30 mouse cellular contexts compared by ENCODE assay signal in genomic region chr1:73026157-73026556, GRCm38 (mm10). TPM values are rescaled to one million over a fixed set of nuclear protein-coding genes. Genes with fewer than 3 reads are reported as not detected.
DNase-seq lines count a peak whose midpoint lies in the region; ATAC-seq and TF ChIP-seq lines count a peak whose summit lies in the region.
"Had no signal": no experiment of that assay in that cellular context is flagged by ENCODE, and none has a peak within 500 bp of the region (broad histone marks: within the 10 kb centered on the region; RNA-seq: fewer than 3 reads in every experiment).

No protein-coding gene starts in this region.

- 68% methylated on average over 3 of the region's 3 CpGs for WGBS in liver, embryonic 11.5 days
- 60% methylated on average over 3 of the region's 3 CpGs for WGBS in liver, embryonic 15.5 days (ENCODE audit: insufficient replicate concordance)

- peak; percentile 53 for ATAC-seq in liver, embryonic 11.5 days (replicated peaks; ENCODE audit: low FRiP score)
- ATAC-seq in liver, embryonic 15.5 days (ENCODE audit: insufficient read depth), result peak; percentile 49; the same call in 1 of the 2 replicates
- ATAC-seq: forebrain, embryonic 14.5 days; forebrain, postnatal 0 days; Patski had no signal

- no peaks in the 10 kb centered on the region for H3K4me1 ChIP-seq in liver, embryonic 11.5 days (replicated peaks; ENCODE audit: control insufficient read depth, insufficient read depth, low read length)
- no peaks in the 10 kb centered on the region for H3K4me1 ChIP-seq in testis, adult 2 months (ENCODE audit: control insufficient read depth, insufficient read depth, low read length)
- H3K4me1 ChIP-seq in liver, embryonic 15.5 days (replicated peaks), result peaks cover 26% of the 10 kb centered on the region
- H3K4me1 ChIP-seq: embryonic facial prominence, embryonic 12.5 days; embryonic facial prominence, embryonic 15.5 days; heart, embryonic 15.5 days had no signal

- no peak overlapping the region for H3K9ac ChIP-seq in liver, embryonic 11.5 days (ENCODE audit: low read depth, low read length)
- H3K9ac ChIP-seq in liver, embryonic 15.5 days, result no peak overlapping the region
- H3K9ac ChIP-seq: embryonic facial prominence, embryonic 12.5 days; embryonic facial prominence, embryonic 15.5 days; forebrain, postnatal 0 days; heart, embryonic 12.5 days; heart, embryonic 15.5 days; hindbrain, embryonic 14.5 days had no signal

- H3K36me3 ChIP-seq in liver, embryonic 11.5 days (ENCODE audit: control insufficient read depth, insufficient read depth, low read length), result no peaks in the 10 kb centered on the region
- no peaks in the 10 kb centered on the region for H3K36me3 ChIP-seq in testis, adult 2 months (ENCODE audit: control insufficient read depth, insufficient read depth, low read length)
- H3K36me3 ChIP-seq in liver, embryonic 15.5 days (replicated peaks), result no peaks in the 10 kb centered on the region
- H3K36me3 ChIP-seq: embryonic facial prominence, embryonic 12.5 days; embryonic facial prominence, embryonic 15.5 days; G1E; heart, embryonic 12.5 days; heart, embryonic 15.5 days had no signal

- no peak for TF ChIP-seq CTCF in testis, adult 2 months (IDR thresholded peaks at IDR 0.05; ENCODE audit: control insufficient read depth, insufficient read depth, insufficient replicate concordance, low read depth, low read length)

- no peaks in the 10 kb centered on the region for H3K9me3 ChIP-seq in liver, embryonic 11.5 days (ENCODE audit: control insufficient read depth, low read length)
- H3K9me3 ChIP-seq in liver, embryonic 15.5 days (replicated peaks), result no peaks in the 10 kb centered on the region
- H3K9me3 ChIP-seq: embryonic facial prominence, embryonic 12.5 days; embryonic facial prominence, embryonic 15.5 days; G1E; heart, embryonic 12.5 days; heart, embryonic 15.5 days had no signal

- H3K4me3 ChIP-seq in liver, embryonic 11.5 days (ENCODE audit: low read depth, low read length), result no peak overlapping the region
- H3K4me3 ChIP-seq in testis, adult 2 months (ENCODE audit: control insufficient read depth, low read depth, low read length), result peak overlapping the region; percentile 73
- H3K4me3 ChIP-seq in liver, embryonic 15.5 days (replicated peaks), result no peak overlapping the region
- H3K4me3 ChIP-seq: embryonic facial prominence, embryonic 12.5 days; embryonic facial prominence, embryonic 15.5 days; gastrocnemius, adult 2 months; heart, embryonic 12.5 days; heart, embryonic 15.5 days had no signal

- TF ChIP-seq POLR2A in testis, adult 2 months (IDR thresholded peaks at IDR 0.05; ENCODE audit: control insufficient read depth, low read depth, low read length), result no peak

- no peaks in the 10 kb centered on the region for H3K27me3 ChIP-seq in liver, embryonic 11.5 days (replicated peaks; ENCODE audit: control insufficient read depth, insufficient read depth, low read length)
- H3K27me3 ChIP-seq in testis, adult 2 months (ENCODE audit: control insufficient read depth, insufficient read depth, low read length), result no peaks in the 10 kb centered on the region
- H3K27me3 ChIP-seq in liver, embryonic 15.5 days, result no peaks in the 10 kb centered on the region
- H3K27me3 ChIP-seq: embryonic facial prominence, embryonic 12.5 days; embryonic facial prominence, embryonic 15.5 days; heart, embryonic 12.5 days; heart, embryonic 15.5 days had no signal

- H3K27ac ChIP-seq in liver, embryonic 11.5 days (ENCODE audit: low read depth, low read length), result no peak overlapping the region
- H3K27ac ChIP-seq in testis, adult 2 months (ENCODE audit: control insufficient read depth, insufficient read depth, low read depth, low read length), result 0 out of 2 replicates have a peak overlapping the region, but pooled peaks have one; percentile 21
- H3K27ac ChIP-seq in liver, embryonic 15.5 days (replicated peaks), result no peak overlapping the region
- H3K27ac ChIP-seq: embryonic facial prominence, embryonic 12.5 days; embryonic facial prominence, embryonic 15.5 days; gastrocnemius, adult 2 months; heart, embryonic 15.5 days; hindbrain, embryonic 14.5 days had no signal

- DNase-seq in liver, embryonic 11.5 days (ENCODE audit: low spot score), result no peak
- DNase-seq in liver, result no peak
- DNase-seq in testis, postnatal 14 days (ENCODE audit: low spot score), result no peak
- no peak for DNase-seq in urinary bladder, postnatal 25 days (ENCODE audit: low spot score)
- no peak for DNase-seq in cerebellum, adult 11 months
- DNase-seq: adrenal gland, postnatal 10 days; adrenal gland, postnatal 36 days; B cell, adult 2 months; cerebellum, adult 2 months; cerebellum, adult 9-11 months; cerebellum, postnatal 25 days; forebrain, postnatal 0 days; gastrocnemius, adult 2 months; gastrocnemius, postnatal 14 days; heart, adult 18-20 months; heart, postnatal 10 days; heart, postnatal 4 days had no signal

- no peak overlapping the region for H3K4me2 ChIP-seq in liver, embryonic 11.5 days
- H3K4me2 ChIP-seq in liver, embryonic 15.5 days, result no peak overlapping the region
- H3K4me2 ChIP-seq: embryonic facial prominence, embryonic 12.5 days; embryonic facial prominence, embryonic 15.5 days; heart, embryonic 12.5 days; heart, embryonic 15.5 days; hindbrain, embryonic 14.5 days had no signal

RNA-seq across cellular contexts. Expression of gene Tnp1, which starts 10.4 kb away (rescaled TPM):
- polyA plus RNA-seq in liver, embryonic 11.5 days (2014; fragmentation: Nextera tagmentation; extraction: Ambion mirVana), result not detected in 2 replicates
- 5,523 and 6,395 TPM in 2 replicates for polyA plus RNA-seq in testis, adult 2 months (2012; rRNA removed)
- polyA plus RNA-seq in liver, embryonic 15.5 days (2015; fragmentation: Nextera tagmentation; extraction: Ambion mirVana), result not detected in 2 replicates
- polyA plus RNA-seq: cerebellum, adult 2 months; embryonic facial prominence, embryonic 12.5 days; embryonic facial prominence, embryonic 15.5 days; forebrain, embryonic 11.5 days; forebrain, embryonic 14.5 days; forebrain, postnatal 0 days; frontal cortex, adult 2 months; G1E; heart, embryonic 12.5 days; heart, embryonic 15.5 days; hindbrain, embryonic 11.5 days; hindbrain, embryonic 14.5 days; Patski had no signal

Comparison
In these comparisons a context has a peak if more than half of its experiments do, and no peak if none do; other contexts are left out.
1. RNA of gene Tnp1, which starts 10.4 kb away (polyA plus RNA-seq): 5,523 to 6,395 TPM in testis, adult 2 months; not detected in liver, embryonic 11.5 days and not detected in liver, embryonic 15.5 days; every median in the first group is over 1,000 times any median in the second.